Mouse (Mus musculus) gastrocnemius, postnatal 4 days (tissue): ENCODE results near the gene Hnrnph2. TPM values are rescaled to one million over a fixed set of nuclear protein-coding genes. Genes with fewer than 3 reads are reported as not detected.
A peak's percentile ranks its signal among the peaks of the same experiment; 100 is the strongest.

Experiments
- DNase-seq, 2 experiments: peaks; one replicate each; pipeline ENCODE4 v3.0.0; 2021 to 2022; ENCODE audit warnings: low spot score in 2 of 2, mixed read lengths in 2 of 2
- total RNA-seq, 2 experiments: library from RNA; stranded (reverse); gene quantifications; 2 replicates each; pipeline ENCODE4 v1.2.3; 2021

Gene Hnrnph2
- total RNA-seq, 2 experiments from 2014 or later: 75.2 to 82.0 TPM

- peak; percentile 28 to 47 for DNase-seq
Observed at GRCm38 (mm10) chrX:134612285-134612959, 11.4 kb downstream of the Hnrnph2 start.

- no peak for DNase-seq
Observed at GRCm38 (mm10) chrX:134614306-134614705, 13.3 kb downstream of the Hnrnph2 start.

DNA sequence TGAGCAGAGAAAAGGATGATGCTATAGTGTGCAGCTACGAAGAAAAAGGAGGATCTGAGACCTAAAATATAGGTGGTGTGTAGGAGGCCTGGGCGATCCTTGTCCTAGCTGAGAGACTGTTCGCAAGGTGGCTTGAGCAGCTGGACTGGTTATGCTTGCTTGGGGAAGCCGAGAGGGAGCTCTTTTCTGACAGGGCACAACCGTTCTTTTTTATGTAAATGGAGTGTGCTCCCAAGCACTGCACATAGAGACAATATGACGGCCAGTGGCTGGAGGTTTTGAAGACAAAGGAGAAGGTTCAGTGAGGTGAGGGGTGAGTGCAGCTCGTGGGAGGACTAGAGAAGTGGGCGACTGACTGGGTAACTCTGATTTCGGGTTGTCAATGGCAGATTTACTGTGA, 18.7 kb downstream of the Hnrnph2 start:
- DNase-seq: no peak

- no peak for DNase-seq
Observed at GRCm38 (mm10) chrX:134620254-134620865, 19.4 kb downstream of the Hnrnph2 start.

- DNase-seq: no peak
Observed at GRCm38 (mm10) chrX:134621685-134622084, 20.7 kb downstream of the Hnrnph2 start.

DNA sequence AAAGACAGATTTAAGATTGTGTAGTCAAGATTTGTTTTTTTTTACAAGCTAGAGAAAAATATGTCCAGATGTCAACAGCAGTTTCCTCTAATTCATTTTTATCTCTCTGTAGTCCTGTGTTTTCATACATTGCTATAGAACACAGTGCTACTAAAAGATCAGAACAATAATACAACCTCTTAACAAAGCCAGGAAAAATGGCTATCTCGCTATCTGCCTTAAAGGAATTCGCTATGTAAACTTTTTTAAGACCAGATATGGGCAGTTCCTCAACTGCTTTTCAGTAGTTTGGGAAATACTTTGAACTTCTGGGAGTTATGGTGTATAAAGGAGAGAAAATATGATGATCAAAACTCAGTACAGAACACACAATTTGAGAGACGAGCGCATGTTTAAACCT, 22.4 kb downstream of the Hnrnph2 start:
- no peak for DNase-seq

GRCm38 (mm10) chrX:134628200-134628599, 27.2 kb downstream of the Hnrnph2 start:
- no peak for DNase-seq

DNA sequence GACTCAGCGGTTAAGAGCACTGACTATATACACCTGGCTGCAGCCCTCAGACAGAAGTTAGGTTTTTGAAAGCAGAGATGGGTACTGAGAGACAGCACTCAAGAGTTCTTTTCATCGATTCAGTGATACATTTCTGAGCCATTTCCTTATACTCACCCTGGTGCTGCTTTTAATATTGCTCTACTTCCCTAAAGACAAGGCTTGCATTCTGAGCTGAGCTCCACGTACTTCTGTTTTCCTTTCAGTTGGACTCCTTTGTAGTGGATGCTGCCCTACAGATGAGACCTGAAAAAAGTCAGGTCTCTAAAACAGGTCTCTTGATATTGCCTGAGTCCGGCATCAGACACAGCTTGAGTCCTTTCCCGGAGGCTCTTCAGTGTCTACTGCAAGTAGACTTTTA, 31.7 kb downstream of the Hnrnph2 start:
- DNase-seq: no peak

- DNase-seq: no peak
Observed at GRCm38 (mm10) chrX:134635111-134635510, 34.1 kb downstream of the Hnrnph2 start.

DNA sequence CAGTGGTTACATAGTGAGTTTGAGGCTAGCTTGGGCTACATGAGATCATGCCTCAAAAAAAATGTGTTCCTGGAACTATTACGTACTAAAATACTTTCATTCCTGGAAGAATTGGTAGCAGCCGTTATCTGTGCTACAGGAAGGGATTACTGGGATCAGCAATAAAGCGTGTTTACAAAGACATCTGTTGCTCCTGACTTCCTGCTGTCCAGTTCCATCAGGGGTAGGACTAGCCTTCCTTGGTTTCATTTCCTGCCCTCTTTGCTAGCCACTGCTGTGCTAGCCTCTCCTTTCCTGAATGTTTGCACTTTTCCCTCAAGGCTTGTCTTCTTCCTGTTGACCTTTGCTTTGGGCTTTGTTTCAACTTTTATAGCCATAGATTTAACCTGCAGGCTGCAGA, 34.9 kb downstream of the Hnrnph2 start:
- no peak for DNase-seq

DNA sequence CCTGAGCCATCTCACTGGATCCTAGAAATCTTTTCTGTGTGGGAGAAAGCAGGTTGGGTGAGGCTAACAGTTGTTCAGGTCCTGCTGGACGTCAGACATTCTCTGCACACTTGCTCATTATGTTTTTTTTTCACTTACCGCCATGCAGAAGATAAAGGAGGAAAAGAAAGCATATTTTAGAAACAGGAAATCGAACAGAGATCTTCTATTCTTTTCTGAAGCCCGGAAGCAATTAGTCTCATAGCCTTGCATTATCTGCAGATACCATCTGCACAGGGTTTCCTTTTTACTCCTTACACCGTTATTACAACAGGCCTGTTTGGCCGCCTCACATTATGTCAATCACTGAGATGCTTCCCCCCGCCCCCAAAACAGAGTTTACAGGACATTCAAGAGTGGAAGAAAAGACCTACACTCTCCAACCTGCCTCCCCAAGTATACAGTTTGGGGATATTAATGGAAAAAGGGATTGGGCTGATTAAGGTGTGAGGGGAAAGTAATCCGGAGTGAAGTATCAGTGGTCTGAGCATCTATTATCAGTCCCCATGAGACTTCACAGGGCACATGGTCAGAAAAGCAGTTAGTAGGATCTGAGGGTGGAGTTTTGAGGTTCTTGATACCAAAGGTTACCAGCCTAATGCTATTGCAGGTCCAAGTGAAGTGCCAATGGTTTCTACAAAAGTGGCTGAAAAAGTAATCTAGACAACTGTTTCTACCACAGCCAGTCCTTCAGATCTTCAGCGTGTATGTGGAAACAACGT, 40.2 kb downstream of the Hnrnph2 start:
- DNase-seq: no peak

GRCm38 (mm10) chrX:134646338-134646737, 45.4 kb downstream of the Hnrnph2 start:
- DNase-seq: no peak

DNA sequence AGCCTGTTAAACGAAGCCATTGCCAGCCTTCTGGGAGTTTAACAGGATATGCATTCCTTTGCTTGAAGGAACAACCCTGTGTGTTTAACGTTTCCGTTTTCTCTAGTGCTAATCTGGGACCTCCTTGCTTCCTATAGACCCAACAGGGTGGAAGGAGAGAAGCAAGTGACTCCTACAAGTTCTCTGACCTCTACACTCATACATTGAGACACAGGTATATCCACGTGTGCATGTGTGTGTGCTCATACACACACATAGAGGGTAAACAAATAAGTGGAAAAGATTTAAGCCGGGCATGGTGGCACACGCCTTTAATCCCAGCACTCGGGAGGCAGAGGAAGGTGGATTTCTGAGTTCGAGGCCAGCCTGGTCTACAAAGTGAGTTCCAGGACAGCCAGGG, 46.4 kb downstream of the Hnrnph2 start:
- no peak for DNase-seq

DNA sequence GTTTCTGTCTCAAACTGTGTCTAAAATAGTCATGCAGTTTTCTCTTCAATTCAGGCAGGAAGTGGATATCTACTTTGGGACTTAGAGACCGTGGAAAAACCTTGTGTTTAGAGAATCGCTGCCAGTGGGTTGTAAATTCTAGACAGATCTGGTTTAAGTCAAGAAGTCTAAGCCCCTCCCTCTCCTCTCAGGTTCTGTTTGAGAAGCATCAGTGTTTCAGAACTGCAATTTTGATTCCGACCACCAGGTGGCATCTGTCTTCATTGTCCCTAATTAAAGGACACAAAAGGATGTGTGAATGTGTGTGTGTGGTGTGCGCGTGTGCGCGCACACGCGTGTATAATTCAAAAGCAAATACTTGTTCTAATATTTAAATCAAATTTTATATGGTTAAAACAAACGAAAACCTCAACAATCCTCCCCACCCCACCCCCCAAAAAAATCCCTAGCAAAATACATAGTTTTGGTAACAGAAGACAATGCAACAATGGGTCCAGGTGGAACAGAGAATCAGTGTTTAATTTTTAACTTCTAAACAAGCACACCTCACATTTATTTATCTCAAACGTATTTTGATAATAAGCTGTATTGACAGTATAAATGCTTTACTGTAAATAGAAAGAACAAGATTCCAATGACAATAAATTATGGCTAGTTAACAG, 47.2 kb downstream of the Hnrnph2 start:
- peak; percentile 46 to 74 for DNase-seq

- no peak for DNase-seq
Observed at GRCm38 (mm10) chrX:134652061-134652460, 51.1 kb downstream of the Hnrnph2 start.

Other genes with a start within 250 kb of the Hnrnph2 start
- 10 to 100 TPM; 12.6 to 17.3 TPM for gene Drp2, start 196.6 kb upstream of the Hnrnph2 start, total RNA-seq
- not detected for gene Taf7l, start 124.7 kb upstream of the Hnrnph2 start, total RNA-seq
- 10 to 100 TPM; 17.1 to 18.1 TPM for gene Timm8a1, start 59.3 kb upstream of the Hnrnph2 start, total RNA-seq
- gene Btk, start 17.6 kb upstream of the Hnrnph2 start, total RNA-seq: 1 to 10 TPM; 1.6 to 2.0 TPM
- 100 to 1,000 TPM; 345 to 347 TPM for gene Rpl36a, start 15.5 kb upstream of the Hnrnph2 start, total RNA-seq
- 1 to 10 TPM; 2.4 to 2.9 TPM for gene Gla, start 54 bp upstream of the Hnrnph2 start, total RNA-seq
- 10 to 100 TPM; 61.9 to 63.9 TPM for gene Armcx4, start 85.3 kb downstream of the Hnrnph2 start, total RNA-seq
- gene Armcx1, start 116.8 kb downstream of the Hnrnph2 start, total RNA-seq: 10 to 100 TPM; 22.0 to 25.5 TPM
- gene Armcx6, start 150.2 kb downstream of the Hnrnph2 start, total RNA-seq: 10 to 100 TPM; 23.0 to 24.4 TPM
- gene Armcx3, start 155.4 kb downstream of the Hnrnph2 start, total RNA-seq: 10 to 100 TPM; 72.8 to 80.9 TPM
- 10 to 100 TPM; 67.5 to 87.0 TPM for gene Armcx2, start 208.0 kb downstream of the Hnrnph2 start, total RNA-seq